Mouse (Mus musculus): ENCODE measurements around the gene Exoc6b.

The Exoc6b gene

DNA sequence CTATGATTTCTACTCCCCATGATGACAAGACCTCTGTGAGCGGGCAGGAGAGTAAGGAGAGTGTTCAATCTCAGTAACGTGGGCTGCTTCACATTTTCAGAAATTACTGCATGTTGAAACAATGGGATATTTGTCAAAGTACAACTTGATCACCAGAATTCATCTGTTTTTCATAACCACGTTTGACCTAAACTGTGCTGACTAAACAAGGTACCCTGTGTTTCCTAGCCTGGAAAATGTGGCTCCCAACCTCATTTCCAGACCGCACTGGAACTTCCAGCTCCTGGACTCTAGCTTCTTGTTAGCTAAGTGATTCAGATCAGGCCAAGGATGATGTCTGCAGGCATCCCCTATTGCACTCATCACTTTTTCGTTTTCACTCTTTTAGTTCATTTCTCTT is 193.4 kb downstream of the Exoc6b start:
- DNase-seq, result no peak

DNA sequence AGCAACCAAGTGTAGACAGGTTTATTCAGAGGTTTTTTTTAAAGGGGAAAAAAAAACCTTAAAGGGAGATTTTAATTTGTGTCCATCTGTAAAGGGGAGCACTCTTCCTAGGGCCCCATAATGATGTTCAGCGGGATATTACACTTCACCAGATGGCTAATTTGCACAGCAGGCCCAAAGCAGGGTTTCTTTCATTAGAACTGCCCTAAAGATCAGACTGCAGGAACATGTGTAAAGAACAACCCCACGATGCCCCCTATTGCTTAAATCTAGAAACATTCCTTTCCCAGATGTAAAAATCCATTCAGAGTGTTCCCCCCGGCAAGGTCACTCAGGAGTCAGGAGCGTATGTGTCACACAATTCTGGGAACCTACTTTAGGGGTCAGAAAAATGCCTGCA is 202.2 kb downstream of the Exoc6b start:
- no peak for DNase-seq

- DNase-seq, result no peak
Observed at GRCm38 (mm10) chr6:84864625-84865024, 204.7 kb downstream of the Exoc6b start.

GRCm38 (mm10) chr6:84863816-84864375 is 205.4 kb downstream of the Exoc6b start:
- DNase-seq, result no peak

DNA sequence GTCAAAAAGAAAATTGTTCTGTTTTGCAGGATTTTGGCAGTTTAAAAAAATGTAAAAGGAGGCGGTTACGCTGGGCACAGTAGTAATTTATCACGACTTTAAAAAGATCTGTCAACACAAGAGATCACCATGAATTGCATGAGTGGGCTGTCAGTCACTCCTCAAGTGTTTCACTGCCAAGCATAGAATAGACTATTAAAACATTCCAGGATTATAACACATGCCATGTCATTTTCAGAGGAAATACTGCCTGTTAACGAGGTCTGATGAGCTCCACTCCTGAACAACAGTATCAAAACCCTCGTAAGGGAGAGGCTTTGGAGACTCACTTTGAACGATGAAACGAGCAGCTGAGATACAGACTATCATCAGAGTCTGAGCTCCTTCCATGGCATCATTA is 223.6 kb downstream of the Exoc6b start:
- no peak for DNase-seq

DNA sequence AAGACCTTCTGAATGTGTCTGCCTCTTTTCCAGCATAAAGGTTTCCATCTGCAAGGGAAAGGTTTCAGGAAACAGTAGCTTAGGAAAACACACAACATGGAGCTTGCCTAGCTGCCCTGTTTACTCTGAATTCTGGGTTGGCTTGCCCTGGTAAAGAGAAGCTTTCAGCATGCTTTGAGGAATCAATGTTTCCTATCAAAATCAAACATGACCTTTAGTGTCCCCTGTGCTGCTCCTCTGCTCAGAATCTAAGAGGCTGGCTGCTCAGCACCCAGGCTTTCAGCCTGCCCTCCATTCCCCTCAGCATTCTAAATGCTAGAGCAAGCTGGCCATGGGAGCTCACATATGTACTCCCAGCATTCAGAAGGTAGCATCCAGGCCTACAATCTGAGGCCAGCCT is 228.2 kb downstream of the Exoc6b start:
- no peak for DNase-seq

DNA sequence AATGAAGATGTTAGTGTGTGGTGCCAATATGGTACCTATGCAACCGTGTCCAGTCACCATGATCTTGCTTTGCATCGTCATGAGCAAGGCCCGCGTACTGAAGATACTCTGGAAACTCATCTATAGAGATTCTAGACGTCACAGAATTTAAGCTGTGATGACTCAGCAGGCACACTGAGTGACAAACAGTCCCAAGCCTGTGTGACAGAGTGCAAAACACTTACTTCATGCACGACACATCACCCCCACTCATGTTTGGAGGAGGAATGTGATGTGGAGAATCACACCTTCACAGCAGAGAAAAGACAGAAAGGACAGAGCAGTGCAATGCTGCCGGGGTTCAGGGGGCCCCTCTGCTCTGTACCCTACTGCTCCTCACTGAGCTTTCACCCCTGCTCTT is 261.8 kb downstream of the Exoc6b start:
- DNase-seq, result no peak

GRCm38 (mm10) chr6:84806132-84806730 is 263.1 kb downstream of the Exoc6b start:
- no peak for DNase-seq

DNA sequence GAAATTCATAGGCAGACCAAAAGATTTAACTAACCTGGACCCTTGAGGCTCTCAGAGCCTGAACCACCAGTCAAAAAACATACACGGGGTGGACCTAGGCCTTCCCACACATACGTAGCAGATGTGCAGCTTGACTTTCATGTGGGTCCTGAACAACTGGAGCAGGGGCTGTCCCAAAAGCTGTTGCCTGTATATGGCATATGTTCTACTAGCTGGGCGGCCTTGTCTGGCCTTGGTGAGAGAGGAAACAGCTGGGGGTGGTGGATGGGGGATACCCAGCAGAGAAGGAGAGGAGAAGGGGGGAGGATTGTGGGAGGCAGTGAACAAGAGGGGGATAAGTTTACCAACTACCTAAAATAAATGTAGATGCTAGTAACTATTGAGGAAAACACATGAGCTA is 270.6 kb downstream of the Exoc6b start:
- DNase-seq, result no peak

GRCm38 (mm10) chr6:84783994-84784393 is 285.3 kb downstream of the Exoc6b start:
- DNase-seq, result no peak

DNA sequence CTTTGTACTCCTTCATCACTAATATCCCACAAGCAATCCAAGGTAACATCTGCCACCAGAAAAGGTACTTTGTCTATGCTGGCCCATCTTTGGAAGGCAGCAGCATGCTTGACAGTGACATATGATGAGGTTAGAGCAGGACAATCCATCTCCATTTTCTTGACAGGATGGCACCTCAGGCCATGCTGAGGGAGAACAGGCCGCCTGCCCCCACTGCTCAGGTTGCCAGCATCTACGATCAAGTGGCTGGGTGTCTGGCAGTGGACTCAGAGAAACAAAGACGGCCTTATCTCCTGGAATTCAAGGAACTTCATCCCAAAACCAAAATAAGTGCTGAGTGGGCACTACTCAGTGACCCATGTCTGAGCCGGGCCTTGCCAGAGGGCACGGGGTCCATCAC is 289.3 kb downstream of the Exoc6b start:
- no peak for DNase-seq

DNA sequence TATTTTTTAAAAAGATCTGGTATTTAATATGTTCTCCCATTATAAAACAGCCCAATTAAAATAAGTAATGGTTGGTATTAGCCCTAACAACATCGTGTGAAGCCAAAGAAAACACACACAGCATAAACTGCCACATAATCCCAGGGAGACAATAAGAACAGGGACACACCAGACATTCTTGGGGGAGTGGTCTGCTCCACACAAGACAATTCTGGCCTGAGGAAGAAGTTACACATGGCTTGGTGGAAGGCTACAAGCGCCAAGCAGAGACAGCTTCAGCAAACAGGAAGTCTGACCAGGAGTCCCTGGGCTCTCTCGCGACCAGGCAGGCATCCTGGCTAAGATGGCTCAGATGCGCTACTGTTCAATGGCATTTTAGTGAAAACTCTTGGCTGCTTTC is 290.3 kb downstream of the Exoc6b start:
- no peak for DNase-seq

- DNase-seq, result no peak
Observed at GRCm38 (mm10) chr6:84775908-84776307, 293.4 kb downstream of the Exoc6b start.

DNA sequence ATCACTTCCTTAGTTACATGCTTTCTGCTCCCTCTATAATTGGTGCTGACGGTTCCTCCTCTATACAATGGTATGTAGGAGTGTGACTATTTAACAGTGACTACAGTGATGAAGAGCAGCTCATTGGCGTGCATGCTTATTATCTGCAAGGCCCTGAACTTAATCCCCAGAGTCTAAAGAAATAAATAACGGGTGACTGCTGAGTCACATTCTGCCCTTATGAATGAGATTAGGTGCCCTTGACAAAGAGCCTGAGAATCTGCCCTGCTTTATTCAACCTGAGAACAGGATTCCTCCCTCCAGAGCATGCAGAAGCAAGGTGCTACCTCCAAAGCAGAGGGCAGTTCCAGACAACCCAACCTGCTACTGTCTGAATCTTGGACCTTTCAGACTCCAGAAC is 314.0 kb downstream of the Exoc6b start:
- no peak for DNase-seq

GRCm38 (mm10) chr6:84752806-84753420 is 316.4 kb downstream of the Exoc6b start:
- no peak for DNase-seq

DNA sequence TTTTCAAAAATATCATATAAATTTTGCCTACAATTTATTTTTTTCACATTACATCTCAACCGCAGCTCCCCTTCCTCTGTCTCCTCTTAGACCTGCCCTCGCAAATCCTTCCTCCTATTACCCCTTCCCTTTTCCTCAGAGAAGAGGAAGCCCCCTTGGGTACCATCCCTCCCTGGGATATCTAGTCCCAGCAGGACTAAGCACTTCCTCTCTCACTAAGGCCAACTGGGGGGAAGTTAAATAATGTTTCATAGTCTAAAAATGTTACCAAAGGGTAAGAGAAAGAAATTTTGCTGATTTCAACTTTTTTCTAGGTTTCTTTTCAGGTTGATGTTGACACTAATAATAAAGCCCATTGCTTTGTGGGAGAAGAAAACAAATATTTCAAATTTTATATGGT is 317.9 kb downstream of the Exoc6b start:
- DNase-seq, result no peak

- no peak for DNase-seq
Observed at GRCm38 (mm10) chr6:84746847-84747395, 322.4 kb downstream of the Exoc6b start.

GRCm38 (mm10) chr6:84746193-84746846 is 323.0 kb downstream of the Exoc6b start:
- no peak for DNase-seq

DNA sequence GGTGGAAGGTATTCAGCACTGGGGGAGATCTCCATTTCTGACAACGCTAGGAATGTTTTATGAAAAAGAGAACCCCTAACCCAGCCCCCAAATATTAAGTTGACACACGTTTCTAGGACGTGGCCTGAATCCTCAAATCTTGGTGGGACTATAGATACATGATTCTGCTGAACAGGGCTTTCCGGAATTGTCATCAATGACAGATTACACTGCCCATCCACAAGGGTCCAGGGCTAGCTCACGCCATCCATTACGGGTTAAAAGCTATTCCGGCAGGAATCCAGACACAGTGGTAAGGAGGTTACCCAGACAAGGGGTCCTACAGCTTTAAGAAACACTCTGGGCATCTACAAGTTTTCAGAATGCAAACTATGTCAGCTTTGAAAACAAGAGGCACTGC is 323.7 kb downstream of the Exoc6b start:
- DNase-seq, result no peak

DNA sequence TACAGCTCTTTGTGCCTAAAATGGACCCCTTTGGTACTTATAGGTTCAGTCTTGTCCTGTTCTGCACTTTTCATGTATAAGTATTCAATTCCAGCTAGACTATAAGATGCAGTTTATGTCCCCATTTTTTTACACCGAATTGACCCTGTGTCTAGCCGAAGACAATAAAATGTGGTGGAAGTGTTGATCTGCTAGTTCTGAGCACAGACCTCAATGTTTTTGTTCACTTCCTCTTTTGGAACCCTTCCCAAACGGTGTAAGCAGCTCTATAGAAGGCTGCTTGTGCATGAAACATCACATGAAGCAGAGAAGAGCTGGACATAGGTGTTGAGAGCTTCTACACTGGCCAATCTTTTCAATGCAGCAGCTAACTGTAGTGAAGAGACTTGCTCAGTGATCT is 327.1 kb downstream of the Exoc6b start:
- DNase-seq, result no peak

DNA sequence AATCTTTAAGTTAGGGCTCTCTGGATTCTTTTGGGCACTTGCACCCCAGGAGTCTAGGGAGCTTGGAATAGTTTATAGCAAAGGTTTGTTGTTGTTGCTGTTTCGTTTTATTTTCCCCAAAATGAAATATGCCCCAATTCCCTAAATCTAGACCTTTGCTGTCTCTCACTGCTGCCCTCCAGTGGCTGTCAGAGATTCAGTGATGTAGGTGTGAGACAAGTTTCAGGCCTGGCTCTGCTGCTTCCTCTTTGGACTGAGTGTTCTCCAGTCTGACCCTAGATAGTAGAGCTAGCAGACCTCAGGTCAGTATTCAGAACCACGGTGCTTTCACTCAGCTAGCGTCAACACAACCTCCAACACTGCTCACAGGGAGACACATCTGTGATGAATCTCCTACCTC is 332.4 kb downstream of the Exoc6b start:
- DNase-seq, result peak; percentile 8

DNA sequence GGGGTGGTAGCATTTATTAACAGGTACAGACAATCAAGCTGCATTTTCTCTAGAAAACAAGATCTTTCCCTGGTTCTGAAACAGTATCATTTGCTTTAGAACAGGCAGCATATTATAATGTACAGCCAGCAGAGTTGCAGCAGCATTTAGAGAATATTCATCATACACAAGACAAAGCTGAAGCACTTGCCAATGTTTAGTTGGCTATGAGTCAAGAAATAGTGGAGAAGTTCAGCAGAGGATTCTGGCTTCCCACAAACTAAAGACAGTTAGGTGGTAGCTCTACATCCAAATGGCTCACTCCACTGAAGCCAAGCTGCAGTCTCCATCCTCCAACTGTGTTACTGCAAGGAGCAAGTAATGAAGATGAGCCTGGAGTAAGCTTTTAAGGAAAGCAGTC is 342.4 kb downstream of the Exoc6b start:
- DNase-seq, result no peak

DNA sequence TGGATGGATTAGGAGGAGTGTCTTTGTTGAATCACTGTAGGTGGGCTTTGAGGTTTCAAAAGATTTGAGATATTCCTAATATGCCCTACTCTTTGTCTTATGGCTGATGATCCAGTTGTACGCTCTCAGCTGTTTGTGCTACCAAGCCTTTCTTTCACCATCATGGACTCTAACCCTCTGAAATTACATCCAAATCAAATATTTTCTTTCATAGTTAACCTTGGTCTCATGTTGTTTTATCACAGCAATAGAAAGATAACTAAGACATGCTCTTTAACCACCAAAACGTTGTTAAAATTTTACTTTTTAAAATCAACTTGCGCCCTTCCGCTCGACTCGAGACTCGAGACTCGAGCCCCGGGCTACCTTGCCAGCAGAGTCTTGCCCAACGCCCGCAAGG is 356.1 kb downstream of the Exoc6b start:
- DNase-seq, result no peak

GRCm38 (mm10) chr6:84710831-84711230 is 358.5 kb downstream of the Exoc6b start:
- no peak for DNase-seq
